Mouse (Mus musculus): Measurements from ENCODE around the gene Rab8a. TPM values are rescaled to one million over a fixed set of nuclear protein-coding genes. Genes with fewer than 3 reads are reported as not detected.
"Not testable (repeated sequence)": the region's sequence is repeated elsewhere in the genome, so short reads cannot be mapped to it uniquely, and the experiment has no call there.

Gene Rab8a
- 53.2 and 67.9 TPM in 2 replicates for polyA plus RNA-seq (2014; fragmentation: Nextera tagmentation; extraction: Ambion mirVana)

DNA sequence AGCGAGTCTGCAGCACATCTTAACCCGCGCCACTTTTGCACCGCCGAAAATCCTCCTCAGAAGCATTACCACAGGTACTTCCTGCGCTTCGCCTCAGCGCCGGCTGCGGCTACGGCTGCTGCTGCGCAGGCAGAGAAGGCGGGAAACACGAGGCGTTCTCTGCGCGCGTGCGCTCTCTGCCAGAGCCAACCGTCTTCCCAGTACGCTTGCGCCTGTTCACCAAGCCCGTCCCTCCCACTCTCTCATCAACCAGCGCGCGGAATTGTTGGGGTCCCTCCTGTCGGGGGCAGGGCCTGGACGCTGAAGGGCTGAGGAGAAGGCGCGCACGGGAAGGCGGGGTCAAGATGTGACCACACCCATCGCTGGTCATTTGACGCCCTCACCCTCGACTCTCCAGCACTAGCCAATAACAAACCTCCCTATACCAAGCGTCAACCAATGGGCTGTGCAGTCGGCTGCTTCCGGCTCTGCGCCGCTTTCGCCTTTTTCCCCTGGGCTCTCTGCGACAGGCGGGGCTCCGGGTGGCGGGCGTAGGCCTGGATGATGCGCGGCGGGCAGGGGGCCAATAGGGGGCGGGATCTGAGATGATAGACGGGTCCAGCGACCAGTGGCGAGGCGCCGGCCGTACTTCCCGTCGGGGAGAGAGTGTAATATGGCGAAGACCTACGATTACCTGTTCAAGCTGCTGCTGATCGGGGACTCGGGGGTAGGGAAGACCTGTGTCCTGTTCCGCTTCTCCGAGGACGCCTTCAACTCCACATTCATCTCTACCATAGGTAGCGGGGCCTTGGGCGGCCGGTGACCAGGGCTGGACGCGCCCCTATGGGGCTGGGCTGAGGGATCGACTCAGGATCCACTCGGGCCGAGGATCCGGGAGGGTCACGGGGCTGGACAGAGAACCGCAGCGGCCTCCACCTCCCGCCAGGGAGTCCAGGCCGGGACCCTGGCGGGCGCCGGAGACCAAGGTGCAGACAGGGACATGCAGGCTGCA is at the start of gene Rab8a:
Rab8a (plus strand) TSS at position 494 of the 991 bp plus-strand sequence.
- peak within 1 kb of the TSS; percentile 76 for H3K9ac ChIP-seq (replicated peaks; ENCODE audit: low read depth, low read length)
- under 1% methylated on average over 82 of the region's 82 CpGs for WGBS
- no peaks in the 10 kb centered on the region for H3K36me3 ChIP-seq (ENCODE audit: control insufficient read depth, insufficient read depth, low read length)
- no peaks in the 10 kb centered on the region for H3K9me3 ChIP-seq (ENCODE audit: control insufficient read depth, low read length)
- peaks cover 16% of the 10 kb centered on the region for H3K4me1 ChIP-seq (ENCODE audit: control insufficient read depth, insufficient read depth, low read length)
- H3K27me3 ChIP-seq (ENCODE audit: control insufficient read depth, insufficient read depth, low read length), result no peaks in the 10 kb centered on the region
- H3K27ac ChIP-seq (ENCODE audit: low read depth, low read length), result peak within 1 kb of the TSS; percentile 71
- peak; percentile 99 for ATAC-seq (ENCODE audit: low read depth)
- peak within 1 kb of the TSS; percentile 55 for H3K4me3 ChIP-seq (ENCODE audit: low read depth, low read length)
- peak within 1 kb of the TSS; percentile 77 for H3K4me2 ChIP-seq (ENCODE audit: low read depth, low read length)

DNA sequence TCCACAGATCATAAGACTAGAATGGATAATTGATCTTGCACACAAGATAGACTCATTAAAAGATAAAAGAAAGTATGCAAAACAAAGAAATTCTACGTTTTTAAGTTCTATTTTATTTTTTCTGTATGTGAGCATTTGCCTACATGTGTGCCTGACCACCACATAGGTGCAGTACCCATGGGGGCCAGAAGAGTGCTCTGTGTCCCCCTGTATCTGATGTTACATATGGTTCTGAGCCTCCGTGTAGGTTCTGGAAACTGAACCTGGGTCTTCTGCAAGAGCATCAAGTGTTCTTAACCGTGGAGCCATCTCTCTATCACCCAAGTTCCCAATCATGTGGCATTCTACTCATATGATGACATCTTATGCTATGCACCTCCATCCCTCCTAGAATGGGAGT is 48.5 kb upstream of the Rab8a start:
- Histone ChIP-seq H3K4me1 (ENCODE audit: control insufficient read depth, insufficient read depth, low read length) (no peaks in the 10 kb centered on the region), H3K36me3 (ENCODE audit: control insufficient read depth, insufficient read depth, low read length) (no peaks in the 10 kb centered on the region), H3K9ac (replicated peaks; ENCODE audit: low read depth, low read length) (no peak overlapping the region), H3K4me3 (ENCODE audit: low read depth, low read length) (no peak overlapping the region), H3K27ac (ENCODE audit: low read depth, low read length) (no peak overlapping the region), H3K4me2 (ENCODE audit: low read depth, low read length) (no peak overlapping the region), H3K9me3 (ENCODE audit: control insufficient read depth, low read length) (no peaks in the 10 kb centered on the region), H3K27me3 (ENCODE audit: control insufficient read depth, insufficient read depth, low read length) (no peaks in the 10 kb centered on the region)
- ATAC-seq (ENCODE audit: low read depth), result no peak
- WGBS, result 73% methylated on average over 3 of the region's 3 CpGs

DNA sequence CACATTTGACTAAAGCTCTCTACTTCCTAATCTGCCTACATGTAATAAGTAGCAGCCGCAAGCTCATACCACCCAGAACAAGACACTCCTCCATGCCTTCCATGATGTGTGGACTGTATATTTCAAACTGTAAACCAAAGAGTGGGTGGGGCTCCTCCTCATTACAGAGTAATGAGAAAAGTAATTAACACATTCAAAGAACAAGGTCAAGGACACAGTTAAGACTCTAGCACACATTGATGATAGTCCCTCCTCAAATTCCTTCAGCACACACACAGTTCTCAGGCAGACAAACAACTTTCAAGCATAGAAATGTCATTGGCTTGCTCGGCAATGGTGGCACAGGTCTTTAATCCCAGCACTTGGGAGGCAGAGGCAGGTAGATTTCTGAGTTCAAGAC is 45.8 kb upstream of the Rab8a start:
- no peak for ATAC-seq (ENCODE audit: low read depth)
- WGBS, result 87% methylated on average over 2 of the region's 2 CpGs
- no peaks in the 10 kb centered on the region for H3K4me1 ChIP-seq (ENCODE audit: control insufficient read depth, insufficient read depth, low read length)

DNA sequence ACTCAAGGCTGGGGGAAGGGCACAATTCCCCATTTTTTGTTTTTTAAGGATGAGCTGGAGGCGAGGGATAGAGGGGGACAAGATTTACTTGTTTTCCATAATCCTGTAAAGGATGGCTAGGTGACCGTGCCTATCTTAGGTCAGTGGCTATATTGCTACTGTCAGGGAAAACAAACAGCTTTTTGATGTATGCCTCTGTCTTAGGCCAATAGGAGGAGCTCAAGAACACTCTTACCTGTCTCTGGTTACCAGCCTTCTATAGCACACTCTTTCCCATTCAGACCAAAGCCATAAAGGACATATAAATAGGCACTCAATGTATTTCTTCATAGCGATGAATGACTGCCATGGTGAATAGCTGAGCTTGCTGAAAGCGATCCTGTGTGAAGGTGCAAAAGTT is 42.4 kb upstream of the Rab8a start:
- 50% methylated on average over 4 of the region's 4 CpGs for WGBS
- ATAC-seq (ENCODE audit: low read depth), result no peak

More for the DNA sequence above, 45.8 kb upstream of the Rab8a start:
- no peaks in the 10 kb centered on the region for H3K36me3 ChIP-seq (ENCODE audit: control insufficient read depth, insufficient read depth, low read length)
- no peak overlapping the region for H3K4me3 ChIP-seq (ENCODE audit: low read depth, low read length)
- no peak overlapping the region for H3K9ac ChIP-seq (replicated peaks; ENCODE audit: low read depth, low read length)
- H3K27me3 ChIP-seq (ENCODE audit: control insufficient read depth, insufficient read depth, low read length), result no peaks in the 10 kb centered on the region
- no peaks in the 10 kb centered on the region for H3K9me3 ChIP-seq (ENCODE audit: control insufficient read depth, low read length)
- no peak overlapping the region for H3K4me2 ChIP-seq (ENCODE audit: low read depth, low read length)
- H3K27ac ChIP-seq (ENCODE audit: low read depth, low read length), result no peak overlapping the region

DNA sequence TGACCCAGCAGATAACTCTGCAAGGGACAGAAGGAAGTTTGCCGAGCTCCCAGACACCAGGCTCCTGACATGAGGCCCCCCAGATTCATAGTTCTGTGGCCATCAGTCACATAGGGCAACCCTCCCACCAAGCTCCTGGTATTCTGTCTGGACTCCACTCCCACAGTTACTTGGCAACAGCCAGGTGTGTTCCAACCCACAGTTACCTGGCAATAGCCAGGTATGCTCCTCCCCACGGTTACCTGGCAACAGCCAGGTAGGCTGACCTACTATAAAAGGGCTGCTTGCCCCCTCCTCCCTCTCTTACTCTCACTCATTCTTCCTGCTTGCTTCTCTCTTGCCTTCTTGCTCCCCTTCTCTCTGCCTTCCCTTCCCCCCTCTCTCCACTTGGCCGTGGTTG is 39.5 kb upstream of the Rab8a start:
- H3K36me3 ChIP-seq (ENCODE audit: control insufficient read depth, insufficient read depth, low read length); H3K27ac ChIP-seq (ENCODE audit: low read depth, low read length); H3K4me1 ChIP-seq (ENCODE audit: control insufficient read depth, insufficient read depth, low read length); H3K9ac ChIP-seq (replicated peaks; ENCODE audit: low read depth, low read length); ATAC-seq (ENCODE audit: low read depth); H3K4me3 ChIP-seq (ENCODE audit: low read depth, low read length); H3K9me3 ChIP-seq (ENCODE audit: control insufficient read depth, low read length); H3K27me3 ChIP-seq (ENCODE audit: control insufficient read depth, insufficient read depth, low read length); H3K4me2 ChIP-seq (ENCODE audit: low read depth, low read length): not testable (repeated sequence)
- 57% methylated on average over 3 of the region's 3 CpGs for WGBS

More for the DNA sequence above, 42.4 kb upstream of the Rab8a start:
- H3K27me3 ChIP-seq (ENCODE audit: control insufficient read depth, insufficient read depth, low read length), result no peaks in the 10 kb centered on the region
- H3K36me3 ChIP-seq (ENCODE audit: control insufficient read depth, insufficient read depth, low read length), result no peaks in the 10 kb centered on the region
- no peak overlapping the region for H3K4me2 ChIP-seq (ENCODE audit: low read depth, low read length)
- H3K27ac ChIP-seq (ENCODE audit: low read depth, low read length), result no peak overlapping the region
- H3K4me3 ChIP-seq (ENCODE audit: low read depth, low read length), result no peak overlapping the region
- no peak overlapping the region for H3K9ac ChIP-seq (replicated peaks; ENCODE audit: low read depth, low read length)
- no peaks in the 10 kb centered on the region for H3K4me1 ChIP-seq (ENCODE audit: control insufficient read depth, insufficient read depth, low read length)
- H3K9me3 ChIP-seq (ENCODE audit: control insufficient read depth, low read length), result no peaks in the 10 kb centered on the region

DNA sequence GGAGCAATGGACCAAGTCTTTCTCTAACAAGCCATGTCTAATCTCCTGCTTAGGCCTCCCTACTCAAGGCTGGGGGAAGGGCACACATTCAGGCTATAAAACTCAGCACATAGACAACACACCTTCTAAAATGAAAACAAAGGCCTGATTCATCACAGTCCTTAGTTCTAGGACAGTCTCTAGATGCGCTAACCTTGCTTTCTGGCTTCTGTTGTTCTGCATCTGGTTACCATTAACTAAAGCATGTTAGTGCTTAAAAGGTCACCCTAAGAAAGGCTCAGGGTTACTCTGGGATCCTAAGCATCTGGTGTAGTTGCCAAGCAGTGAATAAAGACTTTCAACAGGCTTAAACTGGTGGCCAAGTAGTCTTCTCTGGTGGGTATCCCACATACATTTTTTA is 39.0 kb upstream of the Rab8a start:
- H3K4me3 ChIP-seq (ENCODE audit: low read depth, low read length), result no peak overlapping the region
- H3K4me2 ChIP-seq (ENCODE audit: low read depth, low read length), result no peak overlapping the region
- 49% methylated on average over 1 of the region's 1 CpGs for WGBS
- no peaks in the 10 kb centered on the region for H3K9me3 ChIP-seq (ENCODE audit: control insufficient read depth, low read length)
- H3K4me1 ChIP-seq (ENCODE audit: control insufficient read depth, insufficient read depth, low read length), result no peaks in the 10 kb centered on the region
- no peak overlapping the region for H3K27ac ChIP-seq (ENCODE audit: low read depth, low read length)
- H3K9ac ChIP-seq (replicated peaks; ENCODE audit: low read depth, low read length), result no peak overlapping the region
- no peak for ATAC-seq (ENCODE audit: low read depth)
- H3K36me3 ChIP-seq (ENCODE audit: control insufficient read depth, insufficient read depth, low read length), result no peaks in the 10 kb centered on the region
- no peaks in the 10 kb centered on the region for H3K27me3 ChIP-seq (ENCODE audit: control insufficient read depth, insufficient read depth, low read length)

DNA sequence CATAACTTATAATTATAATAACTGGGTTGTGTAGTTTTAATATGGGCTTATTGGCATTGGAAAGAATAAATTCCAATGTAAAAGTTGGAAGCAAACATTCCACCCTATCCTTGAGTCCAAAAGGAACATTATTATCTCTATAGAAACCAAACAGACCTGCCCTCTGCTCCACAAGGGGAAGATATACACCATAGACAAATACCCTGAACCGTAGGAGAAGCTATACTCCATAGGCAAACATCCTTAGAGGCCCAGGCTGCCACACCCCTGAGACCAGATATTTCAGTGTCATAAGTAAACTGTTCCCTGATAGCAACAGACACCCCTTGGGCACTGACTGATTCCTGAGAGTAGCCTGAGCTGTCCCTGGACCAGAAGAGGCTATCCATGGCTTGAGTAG is 33.2 kb upstream of the Rab8a start:
- no peak overlapping the region for H3K27ac ChIP-seq (ENCODE audit: low read depth, low read length)
- no peak overlapping the region for H3K9ac ChIP-seq (replicated peaks; ENCODE audit: low read depth, low read length)
- WGBS, result 85% methylated on average over 1 of the region's 1 CpGs
- ATAC-seq (ENCODE audit: low read depth), result no peak
- no peak overlapping the region for H3K4me3 ChIP-seq (ENCODE audit: low read depth, low read length)
- no peaks in the 10 kb centered on the region for H3K4me1 ChIP-seq (ENCODE audit: control insufficient read depth, insufficient read depth, low read length)
- no peaks in the 10 kb centered on the region for H3K27me3 ChIP-seq (ENCODE audit: control insufficient read depth, insufficient read depth, low read length)
- no peaks in the 10 kb centered on the region for H3K9me3 ChIP-seq (ENCODE audit: control insufficient read depth, low read length)
- no peak overlapping the region for H3K4me2 ChIP-seq (ENCODE audit: low read depth, low read length)
- no peaks in the 10 kb centered on the region for H3K36me3 ChIP-seq (ENCODE audit: control insufficient read depth, insufficient read depth, low read length)

DNA sequence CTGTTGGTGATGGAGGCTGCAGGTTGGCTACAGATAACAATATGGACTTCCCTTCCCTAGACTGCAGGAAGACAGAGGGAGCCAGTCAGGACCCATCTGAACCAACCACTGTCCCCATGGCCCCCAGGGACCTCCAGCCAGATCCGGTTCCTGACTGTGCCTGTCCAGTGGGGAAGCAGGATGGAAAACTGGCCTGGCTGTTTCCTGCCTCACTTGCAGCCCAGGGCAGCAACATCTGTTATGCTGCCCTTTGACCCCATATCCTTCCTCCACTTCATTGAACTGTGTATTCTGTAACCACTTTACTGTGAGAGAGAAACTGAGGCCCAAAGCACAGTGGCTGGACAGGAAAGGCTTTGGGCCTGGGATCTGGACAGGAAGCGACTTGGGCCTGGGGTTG is 29.7 kb upstream of the Rab8a start:
- WGBS, result 83% methylated on average over 2 of the region's 2 CpGs
- no peaks in the 10 kb centered on the region for H3K27me3 ChIP-seq (ENCODE audit: control insufficient read depth, insufficient read depth, low read length)
- H3K27ac ChIP-seq (ENCODE audit: low read depth, low read length), result no peak overlapping the region
- no peak overlapping the region for H3K4me2 ChIP-seq (ENCODE audit: low read depth, low read length)
- no peaks in the 10 kb centered on the region for H3K36me3 ChIP-seq (ENCODE audit: control insufficient read depth, insufficient read depth, low read length)
- ATAC-seq (ENCODE audit: low read depth), result no peak
- no peaks in the 10 kb centered on the region for H3K9me3 ChIP-seq (ENCODE audit: control insufficient read depth, low read length)
- H3K4me1 ChIP-seq (ENCODE audit: control insufficient read depth, insufficient read depth, low read length), result no peaks in the 10 kb centered on the region
- H3K4me3 ChIP-seq (ENCODE audit: low read depth, low read length), result no peak overlapping the region
- H3K9ac ChIP-seq (replicated peaks; ENCODE audit: low read depth, low read length), result no peak overlapping the region

DNA sequence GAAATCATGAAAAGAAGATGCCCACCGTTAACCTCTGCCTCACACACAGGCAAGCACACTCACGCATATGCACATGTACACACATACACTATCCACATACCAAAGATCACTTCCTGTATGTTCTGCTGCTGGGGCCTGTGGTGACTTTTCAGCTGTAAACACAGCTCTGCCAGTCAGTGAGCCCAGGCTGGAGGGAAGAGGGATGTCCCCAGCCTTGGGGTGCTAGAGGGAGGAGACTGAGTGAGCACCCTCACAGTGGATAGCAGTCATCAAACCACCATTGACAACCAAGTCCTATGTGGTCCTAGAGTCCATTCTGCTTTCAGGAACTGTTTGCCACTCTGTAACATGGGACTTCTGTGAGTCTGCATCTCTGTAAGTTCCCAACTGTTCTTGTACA is 29.1 kb upstream of the Rab8a start:
- Histone ChIP-seq H3K4me1 (ENCODE audit: control insufficient read depth, insufficient read depth, low read length) (0 out of 2 replicates have a peak, but pooled peaks cover 2% of the 10 kb centered on the region), H3K27ac (ENCODE audit: low read depth, low read length) (no peak overlapping the region), H3K4me3 (ENCODE audit: low read depth, low read length) (no peak overlapping the region), H3K36me3 (ENCODE audit: control insufficient read depth, insufficient read depth, low read length) (no peaks in the 10 kb centered on the region), H3K27me3 (ENCODE audit: control insufficient read depth, insufficient read depth, low read length) (no peaks in the 10 kb centered on the region), H3K9me3 (ENCODE audit: control insufficient read depth, low read length) (no peaks in the 10 kb centered on the region), H3K4me2 (ENCODE audit: low read depth, low read length) (no peak overlapping the region), H3K9ac (replicated peaks; ENCODE audit: low read depth, low read length) (no peak overlapping the region)
- 91% methylated on average over 2 of the region's 2 CpGs for WGBS
- ATAC-seq (ENCODE audit: low read depth), result no peak
